Mouse (Mus musculus) megakaryocyte, adult 5-6 weeks (primary cell): ENCODE results near the gene AW549877. TPM values are rescaled to one million over a fixed set of nuclear protein-coding genes. Genes with fewer than 3 reads are reported as not detected.
A peak's percentile ranks its signal among the peaks of the same experiment; 100 is the strongest.

Source experiments
- ATAC-seq: 2 replicates; pipeline ENCODE4 v1.8.0; 2016; ENCODE audit warnings: mild to moderate bottlenecking, inconsistent platforms; ENCODE audit not compliant: poor library complexity, severe bottlenecking
- total RNA-seq, 2 experiments: library from RNA; stranded (forward) in 1 of 2; stranded (reverse) in 1 of 2; fragments of 153-499, 151-499 nt in 1 of 2; fragments of 221-1000, 200-1000 nt in 1 of 2; gene quantifications; 2 replicates each; pipeline versions ENCODE4 v1.2.3 to v1.2.4; 2015 to 2017

The AW549877 gene
- total RNA-seq (2015): 37.9 and 39.1 TPM in 2 replicates
- total RNA-seq (2017): 11.5 and 14.6 TPM in 2 replicates

DNA sequence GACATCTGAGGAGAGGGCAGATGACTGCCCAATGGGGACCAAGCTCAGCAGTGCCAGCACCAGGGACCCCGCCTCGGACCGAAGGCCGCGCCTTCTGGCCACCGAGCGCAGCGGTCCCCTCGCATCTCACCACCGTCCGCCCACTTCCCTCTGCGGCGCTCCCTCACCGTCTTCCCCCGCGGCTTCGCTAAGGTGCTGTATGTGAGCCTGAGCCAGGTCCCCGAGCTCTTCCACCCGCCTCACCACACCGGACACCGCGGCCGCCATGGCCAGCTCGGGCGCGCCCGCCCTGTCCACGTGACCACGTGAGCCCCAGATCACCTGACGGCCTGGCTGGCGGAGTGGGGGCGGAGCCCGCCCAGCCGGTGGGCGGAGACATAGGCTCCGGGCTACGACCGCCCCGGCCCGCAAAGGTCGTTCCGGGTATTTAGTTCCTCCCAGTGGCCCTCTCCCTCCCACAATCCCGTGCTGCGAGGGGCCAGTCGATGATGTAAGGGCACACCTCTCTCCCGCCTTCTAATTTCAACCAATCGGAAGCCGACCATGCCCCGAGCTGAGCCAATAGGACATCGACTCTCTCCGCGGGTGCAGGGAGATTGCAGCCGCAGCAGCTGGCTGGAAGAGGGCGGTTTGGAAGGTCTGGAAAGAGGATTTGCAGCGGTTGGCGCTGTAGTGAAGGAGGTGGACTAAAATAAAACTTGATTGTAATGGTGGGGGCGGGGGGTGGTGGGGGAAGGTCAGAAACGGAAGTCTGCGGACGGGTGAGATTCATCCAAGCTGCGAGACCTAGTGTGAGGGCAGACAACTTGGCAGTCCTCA is at the start of gene AW549877:
Gene AW549877, minus strand, starts transcription at position 297 of the 819 bp plus-strand sequence.
- ATAC-seq: peak; percentile 90

DNA sequence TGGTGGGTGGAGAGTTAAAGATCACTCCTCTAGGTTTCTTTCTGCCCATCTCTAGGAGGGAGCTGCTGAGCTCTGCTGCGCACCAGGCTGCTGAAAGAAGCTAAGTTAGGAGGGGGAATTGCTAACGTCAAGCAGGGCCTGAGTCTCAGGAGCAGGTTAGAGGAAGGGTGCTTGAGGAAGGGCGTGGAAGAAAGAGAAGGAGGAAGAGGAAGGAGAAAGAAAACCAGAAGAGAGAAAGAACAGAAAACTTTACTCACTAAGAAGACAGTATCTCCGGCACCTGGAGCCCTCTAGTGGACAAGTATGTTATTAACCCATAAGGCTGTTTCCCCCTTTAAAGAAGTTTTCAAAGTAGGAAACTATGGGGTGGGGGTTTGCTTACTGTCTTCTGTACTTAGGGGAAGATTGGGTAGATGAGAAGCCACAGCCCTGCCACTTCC is 47.5 kb upstream of the AW549877 start:
- peak; percentile 87 for ATAC-seq

DNA sequence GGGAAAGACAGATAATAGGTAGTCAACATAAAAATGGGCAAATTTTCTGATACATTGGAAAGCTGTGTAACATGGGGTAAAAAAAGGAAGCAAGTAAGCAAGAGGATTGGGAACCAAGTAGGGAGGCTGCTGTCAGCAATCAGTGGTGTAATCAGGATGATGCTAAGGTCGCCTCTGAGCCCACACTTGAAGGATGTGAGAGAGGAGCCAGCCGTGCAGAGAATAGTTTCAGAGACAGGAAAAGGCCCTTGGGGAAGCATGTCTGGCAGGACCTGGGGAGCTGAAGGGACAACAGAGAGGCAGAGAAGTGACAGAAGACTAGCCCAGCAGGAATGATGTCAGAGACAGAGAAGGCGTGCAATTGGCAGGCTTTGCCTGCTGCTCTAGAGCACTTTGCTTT is 46.9 kb upstream of the AW549877 start:
- peak; percentile 65 for ATAC-seq

DNA sequence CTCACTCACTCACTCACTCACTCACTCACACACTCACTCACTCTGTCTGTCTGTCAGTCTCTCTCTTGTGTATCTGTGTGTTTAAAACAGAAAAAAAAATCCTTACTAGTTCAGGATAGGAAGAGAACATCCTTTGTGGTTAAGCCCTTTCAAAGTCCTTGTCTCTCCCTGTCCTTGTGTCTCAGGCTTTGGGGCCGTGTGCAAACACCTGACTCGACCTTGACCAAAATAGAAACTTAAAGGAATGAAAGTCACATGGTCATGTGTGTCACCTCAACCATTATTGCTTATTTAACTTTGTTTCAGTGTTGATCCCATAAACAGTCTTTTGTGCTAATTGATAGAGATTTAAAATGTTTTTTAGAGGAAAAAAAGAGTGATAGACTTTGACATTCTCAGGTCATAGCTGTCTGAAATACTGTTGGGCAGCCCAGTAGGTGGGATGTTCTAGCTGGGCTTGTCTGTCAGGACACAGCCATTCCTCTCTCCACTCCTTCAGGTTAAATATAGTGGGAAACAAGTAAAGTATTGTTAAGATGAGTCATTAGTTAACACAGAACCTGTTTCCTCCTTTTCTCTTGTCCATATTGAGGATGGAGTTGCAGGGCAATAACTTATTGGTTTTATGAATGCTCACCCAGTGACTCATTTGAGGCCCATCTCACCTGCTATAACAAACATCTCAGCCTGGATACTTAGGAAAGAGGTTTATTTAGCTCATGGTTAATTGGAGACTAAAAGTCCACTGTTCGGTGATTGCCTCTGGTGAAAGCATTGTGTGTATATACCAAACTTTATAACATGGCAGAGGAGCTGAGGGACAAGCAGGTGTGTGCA is 37.8 kb upstream of the AW549877 start:
- no peak for ATAC-seq

DNA sequence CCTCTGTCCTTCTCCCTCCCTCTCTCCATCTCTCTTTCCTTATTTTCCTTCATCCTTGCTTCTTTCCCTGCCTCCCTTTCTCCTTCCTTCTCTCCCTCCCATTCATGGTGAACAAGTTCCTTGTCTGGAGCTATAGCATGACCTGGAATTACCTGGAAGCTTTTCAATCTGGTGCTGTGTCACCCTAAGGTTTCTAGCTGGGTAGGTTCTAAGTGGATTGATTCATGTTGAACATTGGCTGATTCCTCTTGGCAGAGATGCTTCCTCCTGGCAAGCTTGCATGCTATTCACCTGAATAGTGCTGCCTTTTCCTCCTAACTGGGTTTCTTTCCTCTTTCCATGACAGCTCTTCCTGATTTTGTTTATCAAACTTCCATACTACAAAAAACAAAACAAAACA is 33.4 kb upstream of the AW549877 start:
- no peak for ATAC-seq

DNA sequence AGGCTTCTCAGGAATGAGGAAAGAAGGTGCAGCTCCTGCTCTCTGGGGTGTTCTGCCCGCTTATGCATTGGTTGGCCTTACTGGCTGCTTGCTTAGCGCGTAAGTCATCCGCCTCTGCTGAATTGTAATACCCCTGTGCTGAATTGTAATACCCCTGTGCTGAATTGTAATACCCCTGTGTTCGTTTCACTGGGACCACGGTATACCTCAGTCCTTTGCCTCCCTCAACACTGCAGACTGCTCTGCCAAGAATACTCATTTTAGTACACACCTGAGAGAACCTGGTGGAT is 32.8 kb upstream of the AW549877 start:
- ATAC-seq: no peak

DNA sequence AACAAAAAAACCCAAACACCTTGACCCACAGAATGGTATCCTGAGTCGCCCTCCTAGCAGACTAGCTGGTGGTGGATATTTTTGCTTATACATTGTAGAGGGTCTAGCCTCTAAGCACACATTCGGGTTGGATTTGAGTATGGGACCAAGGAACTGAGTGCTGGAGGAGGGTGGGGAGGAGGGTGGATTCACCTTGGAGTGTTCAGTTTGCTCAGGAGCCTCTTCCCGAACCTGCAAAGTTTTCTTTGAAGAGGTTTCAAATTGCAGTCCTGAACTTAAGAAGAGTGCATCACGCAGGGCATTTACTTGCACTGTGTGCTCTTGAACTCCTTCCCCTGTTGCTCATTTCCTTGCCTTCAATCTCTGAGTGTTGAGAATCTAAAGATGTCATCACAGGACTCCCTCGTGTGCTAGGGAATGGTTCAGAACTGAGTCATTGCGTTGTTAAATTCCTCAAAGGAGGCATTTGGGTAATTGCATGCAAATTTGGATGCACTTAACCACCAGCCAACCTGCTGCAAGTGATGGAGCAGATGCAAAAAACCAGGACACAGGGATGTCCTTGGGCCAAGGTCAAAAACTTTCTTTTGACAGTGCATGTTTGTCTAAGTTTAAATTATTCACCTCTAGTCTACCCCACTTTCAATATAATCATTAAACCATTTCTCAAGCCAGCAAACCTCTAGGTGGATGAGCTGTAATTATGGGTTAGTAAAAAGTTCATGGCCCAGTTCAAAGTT is 32.3 kb upstream of the AW549877 start:
- ATAC-seq: no peak

DNA sequence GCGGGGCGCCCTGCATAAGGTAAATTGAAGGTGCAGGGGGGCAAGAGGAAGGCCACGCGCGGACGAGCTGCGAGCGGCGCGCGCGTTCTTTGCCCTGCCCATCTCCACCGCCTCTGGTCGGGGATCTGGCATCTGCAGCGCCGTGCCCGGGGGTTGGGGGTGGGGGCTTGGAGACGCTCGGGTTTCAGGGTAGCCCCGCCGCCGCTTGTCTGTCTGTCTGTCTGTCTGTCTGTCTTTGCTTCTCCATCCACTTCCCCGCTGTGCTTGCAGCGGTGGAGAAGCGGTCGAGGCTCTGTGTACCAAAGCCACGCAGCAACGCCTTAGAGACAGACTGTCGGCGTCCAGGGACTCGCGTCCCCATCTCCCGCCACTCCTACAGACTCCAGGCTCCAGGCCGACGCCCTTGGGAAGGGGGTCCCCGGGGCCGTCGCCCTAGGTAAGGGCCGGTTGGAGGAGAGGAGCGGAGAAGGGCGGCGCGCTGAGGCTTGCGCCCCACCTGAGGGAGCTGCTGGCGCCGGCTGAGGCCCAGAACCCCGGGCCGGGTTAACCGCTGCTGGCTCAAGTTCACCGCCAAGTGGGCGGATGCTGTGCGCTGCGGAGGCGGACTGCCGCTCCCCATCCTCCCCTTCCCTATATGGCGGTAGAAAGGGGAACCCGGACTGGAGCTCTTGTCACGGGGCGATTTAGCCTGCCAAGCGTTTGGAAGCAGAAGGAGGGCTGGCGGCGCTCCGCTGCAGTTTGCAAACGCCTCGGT is 31.5 kb upstream of the AW549877 start:
- peak; percentile 86 for ATAC-seq

DNA sequence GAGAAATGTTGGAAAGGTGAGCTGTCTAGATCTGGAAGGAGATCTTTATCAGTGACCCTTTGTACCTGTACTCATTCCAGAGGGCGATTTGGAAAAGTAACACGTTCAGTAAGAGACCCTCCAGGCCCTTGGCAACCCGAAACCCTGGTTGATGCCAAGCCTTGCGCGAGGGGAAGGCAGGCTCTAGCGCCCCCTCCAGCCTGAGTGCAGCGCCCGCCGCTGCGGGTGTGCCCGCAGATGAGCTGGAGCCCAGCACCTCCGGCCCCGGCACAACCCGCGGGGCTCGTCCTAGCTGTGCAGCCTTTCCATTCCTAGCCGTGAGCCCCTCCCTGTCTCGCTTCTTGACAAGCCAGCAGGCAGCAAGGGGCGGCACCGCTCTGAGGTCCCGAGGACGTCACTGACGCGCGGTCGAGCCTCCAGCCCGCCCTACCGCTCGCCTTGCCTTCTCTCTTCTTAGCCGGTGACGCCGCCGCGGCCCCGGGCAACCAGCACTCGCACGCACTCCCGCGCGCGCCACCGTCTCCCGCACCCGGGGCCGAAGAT is 30.8 kb upstream of the AW549877 start, which contains the start of gene Oxct1:
Gene Oxct1, plus strand, starts transcription at position 153 of the 543 bp plus-strand sequence.
- peak; percentile 82 for ATAC-seq

DNA sequence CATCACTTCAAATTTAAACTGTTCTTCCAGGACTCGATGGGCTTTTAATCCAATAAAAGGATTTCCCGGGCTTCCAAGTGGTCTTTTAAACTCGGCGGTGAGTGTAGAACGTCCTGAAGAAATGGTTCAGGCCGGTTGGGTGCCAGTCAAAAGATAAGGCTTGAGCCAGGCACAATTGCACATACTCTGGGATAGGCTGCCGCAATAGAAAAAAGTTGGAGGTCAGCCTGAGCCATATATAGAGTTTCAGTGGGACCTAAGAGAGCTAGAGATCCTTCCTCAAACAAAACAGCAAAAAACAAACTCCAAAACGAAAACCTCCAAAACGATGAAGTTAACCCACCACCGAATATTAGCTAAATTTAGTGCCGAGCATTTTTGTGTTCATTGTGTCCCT is 30.0 kb upstream of the AW549877 start:
- ATAC-seq: no peak

DNA sequence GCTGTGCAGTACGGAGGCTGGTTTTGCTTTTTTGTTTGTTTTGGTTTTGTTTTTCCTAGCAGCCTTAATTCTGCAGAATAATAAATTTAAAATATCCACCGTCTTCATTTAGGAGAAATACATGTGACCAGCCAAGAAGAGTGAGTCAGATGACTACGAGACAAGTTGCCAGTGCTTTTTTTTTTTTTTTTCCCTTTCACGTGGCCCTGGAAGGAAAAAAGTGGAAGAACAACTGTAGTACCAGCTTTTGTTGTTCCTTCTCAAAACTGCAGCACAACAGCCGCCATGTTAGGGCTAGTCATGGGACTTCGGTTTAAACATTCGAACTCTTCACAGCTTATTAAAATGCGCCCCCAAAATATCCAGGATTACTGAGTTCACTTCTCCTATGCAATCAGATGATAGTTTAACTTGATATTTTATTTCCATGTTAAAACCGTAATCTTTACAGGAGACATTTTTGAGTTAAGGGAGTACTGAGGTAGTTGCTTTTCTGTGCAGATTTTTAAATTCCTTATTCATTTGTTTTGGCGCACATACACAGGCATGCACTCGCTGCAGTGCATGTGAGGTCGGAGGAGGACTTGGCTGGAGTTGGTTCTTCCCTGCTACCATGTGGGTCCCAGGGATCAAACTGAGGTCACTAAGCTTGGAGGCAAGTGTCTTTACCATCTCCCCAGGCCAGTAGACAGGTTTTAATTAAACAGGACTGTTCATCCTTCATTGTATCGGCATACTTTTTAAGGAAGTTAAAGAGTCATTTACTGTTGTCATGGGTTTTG is 29.4 kb upstream of the AW549877 start:
- no peak for ATAC-seq

DNA sequence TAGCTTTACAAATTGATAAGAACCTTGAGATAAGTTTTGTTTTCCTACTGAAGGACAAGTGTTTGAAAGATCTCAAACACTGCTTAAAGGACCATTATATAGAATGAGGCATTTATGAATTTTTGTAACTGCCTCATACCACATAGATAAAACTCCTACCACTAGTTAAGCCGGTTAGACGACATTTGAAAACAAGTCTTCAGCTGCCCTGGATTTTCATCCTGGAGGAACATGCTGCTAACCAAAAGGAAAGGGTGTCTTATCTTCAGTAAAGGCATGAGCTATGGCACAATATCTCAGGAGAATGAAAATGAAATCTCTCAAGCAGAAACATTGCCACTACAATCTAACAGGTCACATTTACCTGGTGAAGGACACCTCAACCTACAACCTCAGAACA is 28.2 kb upstream of the AW549877 start:
- no peak for ATAC-seq

DNA sequence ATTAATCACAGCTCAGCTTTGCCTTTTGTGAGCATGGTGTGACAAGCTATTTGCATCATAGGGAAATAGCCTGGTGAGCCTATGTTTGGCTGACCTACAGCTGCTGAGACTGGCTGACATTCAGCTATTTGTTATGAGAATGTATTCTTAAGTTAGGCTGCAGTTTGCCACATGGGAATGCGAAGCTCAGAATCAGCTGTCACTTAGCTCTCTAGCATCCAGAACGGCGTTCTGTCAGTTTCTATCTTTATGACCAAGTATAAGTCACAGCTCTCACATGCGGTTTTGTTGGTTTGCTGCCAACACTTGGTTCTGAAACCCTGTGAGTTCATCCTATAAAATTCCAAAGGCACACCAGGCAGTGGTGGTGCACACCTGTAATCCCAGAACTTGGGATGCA is 25.2 kb upstream of the AW549877 start:
- no peak for ATAC-seq

DNA sequence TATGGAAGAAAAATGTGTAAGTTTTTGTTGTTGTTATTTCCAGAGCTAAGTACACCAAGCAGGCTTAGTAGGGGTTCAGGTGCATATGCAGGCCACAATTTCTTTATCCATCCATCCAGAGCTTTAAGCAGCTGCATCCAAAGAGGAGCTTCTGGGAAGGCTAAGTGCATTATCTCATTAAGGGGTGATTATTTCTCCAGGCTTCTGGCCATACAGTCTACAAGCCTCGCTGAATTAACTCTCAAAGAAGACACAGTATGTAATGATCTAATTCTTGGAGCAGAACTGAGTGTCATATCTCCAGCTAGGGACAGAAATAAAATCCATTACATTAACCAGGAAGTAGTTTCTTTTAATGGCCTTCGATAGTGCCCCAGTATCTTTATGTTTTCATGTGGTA is 18.3 kb upstream of the AW549877 start:
- no peak for ATAC-seq

DNA sequence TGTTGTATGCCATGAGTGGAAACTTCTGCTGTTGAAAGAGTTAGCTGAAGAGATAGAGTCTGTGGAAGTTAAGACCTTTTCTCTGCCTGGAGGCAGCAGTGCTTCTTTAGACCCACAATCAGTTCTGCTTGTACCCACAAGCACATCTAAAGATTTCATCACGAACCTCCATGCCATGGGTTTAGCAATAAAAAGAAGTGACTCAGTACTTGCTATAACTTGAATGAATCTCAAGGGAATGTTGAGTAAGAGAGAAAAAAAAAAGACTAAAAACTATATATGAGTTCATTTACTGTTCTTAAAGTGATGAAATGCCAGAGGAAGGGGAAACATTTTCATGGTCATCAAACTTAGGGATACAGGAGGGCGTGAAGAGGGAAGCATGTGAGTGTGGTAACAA is 5.0 kb upstream of the AW549877 start:
- ATAC-seq: peak; percentile 16; the same call in 1 of the 2 replicates

DNA sequence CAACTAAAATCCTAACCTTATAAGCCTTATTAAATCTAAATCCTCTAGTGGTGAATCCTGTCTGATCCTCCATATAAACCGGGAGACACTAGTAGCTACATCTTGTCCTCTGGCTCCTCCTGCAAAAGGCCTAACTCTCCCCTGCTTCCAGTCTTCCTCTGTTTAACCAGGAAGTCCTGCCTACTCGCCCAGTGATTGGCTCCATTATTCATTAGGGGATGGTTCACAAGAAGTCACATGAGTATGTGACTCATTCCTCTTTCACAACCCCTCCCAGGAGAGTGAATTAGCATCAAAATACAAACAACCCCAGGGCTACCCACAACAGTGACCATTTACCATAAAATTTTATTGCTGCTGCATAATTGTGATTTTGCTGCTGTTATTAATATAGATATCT is 3.6 kb upstream of the AW549877 start:
- no peak for ATAC-seq

DNA sequence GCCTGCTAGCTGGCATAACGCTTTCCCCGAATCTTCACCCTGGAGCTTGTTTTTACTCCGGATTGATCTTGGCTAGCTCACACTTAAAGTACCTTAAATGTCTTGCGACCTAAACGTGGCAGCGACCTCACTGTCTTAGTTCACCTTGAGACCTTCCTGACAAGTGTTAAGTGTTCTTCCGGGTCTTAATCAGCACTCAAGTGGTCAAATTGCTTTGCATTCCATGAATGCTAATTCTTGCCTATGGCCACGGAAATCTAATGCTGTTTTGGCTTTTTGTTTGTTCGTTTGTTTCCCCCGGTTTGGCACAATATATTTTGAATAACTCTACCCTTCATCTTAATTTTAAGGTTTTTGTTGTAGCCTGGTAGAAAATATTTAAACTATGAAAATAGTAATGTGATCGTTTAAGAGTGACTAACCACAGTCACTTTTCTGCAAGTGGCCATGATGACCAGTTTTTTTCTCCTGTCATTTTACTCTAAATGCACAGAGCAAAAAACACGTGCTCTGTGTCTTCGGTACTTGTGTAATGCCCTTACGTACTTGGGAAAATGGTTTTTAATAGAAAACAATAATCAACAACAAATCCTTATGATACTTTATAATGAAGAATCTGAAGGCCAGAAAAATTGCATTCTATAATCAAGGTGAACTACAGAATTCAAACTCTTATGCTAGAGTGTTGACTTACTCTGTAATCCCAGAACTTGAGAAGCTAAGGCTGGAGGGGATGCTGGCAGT is 895 bp upstream of the AW549877 start:
- no peak for ATAC-seq

DNA sequence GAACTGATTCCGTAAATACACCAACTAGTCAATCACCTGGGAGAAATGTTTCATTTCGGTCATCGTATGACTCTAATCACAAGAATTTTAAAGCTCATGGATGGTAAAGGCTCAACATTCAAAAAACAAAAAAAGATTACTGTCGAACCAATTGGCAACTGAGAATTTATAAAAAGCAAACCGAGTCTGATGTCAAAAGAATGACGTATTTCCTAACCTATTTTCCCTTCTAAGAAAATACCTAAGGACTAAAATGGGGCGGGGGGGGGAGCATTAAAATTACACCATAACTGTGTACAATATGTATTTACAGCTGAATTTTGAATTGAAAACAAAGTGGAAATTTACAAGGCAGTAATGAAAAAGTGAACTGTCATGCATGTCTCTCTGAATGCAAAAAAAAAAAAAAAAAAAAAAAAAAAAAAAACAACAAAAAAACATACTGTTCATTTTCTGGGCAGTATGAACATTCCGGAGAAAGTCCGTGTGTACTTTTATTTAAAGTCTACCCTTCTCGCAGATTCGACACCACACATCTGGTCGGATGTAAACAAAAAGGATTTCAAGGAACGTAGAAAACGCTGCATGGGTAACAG is 594 bp downstream of the AW549877 start:
- ATAC-seq: no peak
